Mouse (Mus musculus) fibroblast of lung, adult 2 months (primary cell): ENCODE results near the gene Teddm1b.
"Not testable (repeated sequence)": the region's sequence is repeated elsewhere in the genome, so short reads cannot be mapped to it uniquely, and the experiment has no call there.

ENCODE experiments used
- DNase-seq: peaks from one replicate; pipeline ENCODE4 v3.0.0-alpha.2; 2011; ENCODE audit warnings: low read depth

The Teddm1b gene

GRCm38 (mm10) chr1:153874045-153874444 lies at the start of gene Teddm1b:
TSS of gene Teddm1b (plus strand) at chr1:153874345.
- DNase-seq: no peak

GRCm38 (mm10) chr1:153830746-153831145 lies 43.4 kb upstream of the Teddm1b start:
- DNase-seq: no peak

- DNase-seq: no peak
Measured at GRCm38 (mm10) chr1:153836036-153836435, 38.1 kb upstream of the Teddm1b start.

- DNase-seq: peak; percentile 54
Measured at GRCm38 (mm10) chr1:153842121-153842740, 31.9 kb upstream of the Teddm1b start.

GRCm38 (mm10) chr1:153844042-153844441 lies 30.1 kb upstream of the Teddm1b start, which contains the start of gene Rgsl1:
TSS of gene Rgsl1 (minus strand) at chr1:153844142.
- no peak for DNase-seq

- DNase-seq: peak; percentile 27
Measured at GRCm38 (mm10) chr1:153846420-153846819, 27.7 kb upstream of the Teddm1b start.

- DNase-seq: peak; percentile 55
Measured at GRCm38 (mm10) chr1:153846867-153847266, 27.3 kb upstream of the Teddm1b start.

- DNase-seq: not testable (repeated sequence)
Measured at GRCm38 (mm10) chr1:153852696-153853095, 21.4 kb upstream of the Teddm1b start.

GRCm38 (mm10) chr1:153855946-153856345 lies 18.2 kb upstream of the Teddm1b start:
- no peak for DNase-seq

GRCm38 (mm10) chr1:153880391-153880790 lies 6.2 kb downstream of the Teddm1b start:
- DNase-seq: not testable (repeated sequence)

- no peak for DNase-seq
Measured at GRCm38 (mm10) chr1:153886024-153886633, 12.0 kb downstream of the Teddm1b start.

GRCm38 (mm10) chr1:153890121-153890520 lies 16.0 kb downstream of the Teddm1b start:
- no peak for DNase-seq

GRCm38 (mm10) chr1:153891442-153891841 lies 17.3 kb downstream of the Teddm1b start, which contains the start of gene Teddm1a:
TSS of gene Teddm1a (plus strand) at chr1:153891742.
- no peak for DNase-seq

- DNase-seq: no peak
Measured at GRCm38 (mm10) chr1:153893746-153894145, 19.6 kb downstream of the Teddm1b start.

- DNase-seq: no peak
Measured at GRCm38 (mm10) chr1:153894201-153894893, 20.2 kb downstream of the Teddm1b start.

GRCm38 (mm10) chr1:153894979-153895378 lies 20.8 kb downstream of the Teddm1b start:
- DNase-seq: peak; percentile 34

- DNase-seq: no peak
Measured at GRCm38 (mm10) chr1:153897196-153897595, 23.1 kb downstream of the Teddm1b start.

GRCm38 (mm10) chr1:153898989-153899730 lies 25.0 kb downstream of the Teddm1b start:
- DNase-seq: no peak

- peak; percentile 83 for DNase-seq
Measured at GRCm38 (mm10) chr1:153899731-153900380, 25.7 kb downstream of the Teddm1b start, which contains the start of the genes Glul and Teddm2. TSS of gene Glul (plus strand) at chr1:153899944. TSS of gene Teddm2 (minus strand) at chr1:153900228.

- no peak for DNase-seq
Measured at GRCm38 (mm10) chr1:153900381-153900780, 26.2 kb downstream of the Teddm1b start.
